Mouse (Mus musculus): Measurements from ENCODE around the gene Chad.

Gene Chad

GRCm38 (mm10) chr11:94564437-94565150 lies at the start of gene Chad:
Gene Chad (plus strand): TSS chr11:94565047.
- peak; percentile 49 for DNase-seq (ENCODE audit: extremely low spot score, low spot score)

- DNase-seq (ENCODE audit: extremely low spot score, low spot score): peak; percentile 83
These were observed 43.5 kb upstream of the Chad start, which contains the start of gene Mycbpap for GRCm38 (mm10) chr11:94521219-94521843. Gene Mycbpap (minus strand): TSS chr11:94521742.

- peak; percentile 72 for DNase-seq (ENCODE audit: extremely low spot score, low spot score)
These were observed 38.5 kb upstream of the Chad start for GRCm38 (mm10) chr11:94526171-94526879.

- DNase-seq (ENCODE audit: extremely low spot score, low spot score): no peak
These were observed 36.0 kb upstream of the Chad start for GRCm38 (mm10) chr11:94528879-94529278.

- DNase-seq (ENCODE audit: extremely low spot score, low spot score): no peak
These were observed 31.7 kb upstream of the Chad start for GRCm38 (mm10) chr11:94533171-94533570.

GRCm38 (mm10) chr11:94538733-94539292 lies 26.0 kb upstream of the Chad start:
- DNase-seq (ENCODE audit: extremely low spot score, low spot score): no peak

GRCm38 (mm10) chr11:94539761-94540160 lies 25.1 kb upstream of the Chad start:
- no peak for DNase-seq (ENCODE audit: extremely low spot score, low spot score)

GRCm38 (mm10) chr11:94542400-94542799 lies 22.4 kb upstream of the Chad start:
- DNase-seq (ENCODE audit: extremely low spot score, low spot score): no peak

- DNase-seq (ENCODE audit: extremely low spot score, low spot score): no peak
These were observed 21.5 kb upstream of the Chad start for GRCm38 (mm10) chr11:94543344-94543743.

GRCm38 (mm10) chr11:94543932-94544331 lies 20.9 kb upstream of the Chad start:
- peak; percentile 64 for DNase-seq (ENCODE audit: extremely low spot score, low spot score)

- DNase-seq (ENCODE audit: extremely low spot score, low spot score): no peak
These were observed 20.4 kb upstream of the Chad start for GRCm38 (mm10) chr11:94544422-94544821.

- no peak for DNase-seq (ENCODE audit: extremely low spot score, low spot score)
These were observed 18.5 kb upstream of the Chad start for GRCm38 (mm10) chr11:94546381-94546780.

- DNase-seq (ENCODE audit: extremely low spot score, low spot score): no peak
These were observed 17.6 kb upstream of the Chad start for GRCm38 (mm10) chr11:94547271-94547670.

GRCm38 (mm10) chr11:94548041-94548784 lies 16.6 kb upstream of the Chad start:
- DNase-seq (ENCODE audit: extremely low spot score, low spot score): peak; percentile 33

GRCm38 (mm10) chr11:94548888-94549690 lies 15.8 kb upstream of the Chad start, which contains the start of gene Rsad1:
Gene Rsad1 (minus strand): TSS chr11:94549255.
- peak; percentile 96 for DNase-seq (ENCODE audit: extremely low spot score, low spot score)

GRCm38 (mm10) chr11:94549691-94550441 lies 15.0 kb upstream of the Chad start:
- no peak for DNase-seq (ENCODE audit: extremely low spot score, low spot score)

GRCm38 (mm10) chr11:94550442-94550744 lies 14.5 kb upstream of the Chad start:
- DNase-seq (ENCODE audit: extremely low spot score, low spot score): no peak

- no peak for DNase-seq (ENCODE audit: extremely low spot score, low spot score)
These were observed 6.6 kb upstream of the Chad start for GRCm38 (mm10) chr11:94558226-94558625.

GRCm38 (mm10) chr11:94563383-94563782 lies 1.5 kb upstream of the Chad start:
- no peak for DNase-seq (ENCODE audit: extremely low spot score, low spot score)

GRCm38 (mm10) chr11:94563821-94564220 lies 1.0 kb upstream of the Chad start:
- DNase-seq (ENCODE audit: extremely low spot score, low spot score): no peak

Measured in neural tube, embryonic 10.5 days (tissue).